Mouse (Mus musculus): ENCODE results near the gene Olfr685. TPM values are rescaled to one million over a fixed set of nuclear protein-coding genes. Genes with fewer than 3 reads are reported as not detected.

Gene Olfr685
- not detected in 2 replicates for polyA plus RNA-seq (2015; fragmentation: Nextera tagmentation; extraction: Ambion mirVana)

GRCm38 (mm10) chr7:105185912-105186311 is at the start of gene Olfr685:
TSS of gene Olfr685 (minus strand) at chr7:105186012.
- WGBS = 70% methylated on average over 1 of the region's 1 CpGs
- Histone ChIP-seq H3K36me3 (no peaks in the 10 kb centered on the region), H3K27me3 (replicated peaks) (no peaks in the 10 kb centered on the region), H3K9me3 (no peaks in the 10 kb centered on the region), H3K27ac (no peak within 1 kb of the TSS), H3K4me3 (replicated peaks) (no peak within 1 kb of the TSS), H3K4me2 (replicated peaks) (no peak within 1 kb of the TSS), H3K9ac (no peak within 1 kb of the TSS), H3K4me1 (replicated peaks) (no peaks in the 10 kb centered on the region)
- no peak for ATAC-seq

DNA sequence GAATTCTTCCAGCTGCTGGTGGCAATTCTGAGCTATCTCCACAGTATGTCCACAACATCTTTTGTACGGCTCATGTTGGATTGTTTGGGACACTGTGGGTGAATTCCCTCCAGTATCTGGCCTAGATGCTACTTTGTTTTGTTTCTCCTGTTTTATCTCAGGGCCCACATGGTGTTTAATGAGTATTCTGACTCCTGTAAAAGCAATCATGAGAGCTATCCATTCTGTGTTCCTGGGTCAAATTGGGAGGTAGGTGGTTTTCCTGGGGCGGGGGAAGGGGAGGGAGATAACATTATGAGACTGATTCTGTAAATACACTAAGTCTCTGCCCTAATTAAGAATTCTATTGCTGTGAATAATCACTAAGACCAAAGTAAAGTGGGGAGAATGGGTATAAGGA is 43.6 kb upstream of the Olfr685 start:
- Histone ChIP-seq H3K36me3 (no peaks in the 10 kb centered on the region), H3K27ac (no peak overlapping the region), H3K4me2 (replicated peaks) (no peak overlapping the region), H3K4me3 (replicated peaks) (no peak overlapping the region), H3K9ac (no peak overlapping the region), H3K9me3 (no peaks in the 10 kb centered on the region), H3K4me1 (replicated peaks) (no peaks in the 10 kb centered on the region), H3K27me3 (replicated peaks) (no peaks in the 10 kb centered on the region)
- 74% methylated on average over 2 of the region's 2 CpGs for WGBS
- ATAC-seq = no peak

- Histone ChIP-seq H3K4me3 (replicated peaks) (no peak overlapping the region), H3K9me3 (no peaks in the 10 kb centered on the region), H3K27ac (no peak overlapping the region), H3K36me3 (no peaks in the 10 kb centered on the region), H3K27me3 (replicated peaks) (no peaks in the 10 kb centered on the region), H3K4me1 (replicated peaks) (no peaks in the 10 kb centered on the region), H3K9ac (no peak overlapping the region), H3K4me2 (replicated peaks) (no peak overlapping the region)
- WGBS = 95% methylated on average over 1 of the region's 1 CpGs
- no peak for ATAC-seq
Measured at GRCm38 (mm10) chr7:105228138-105228537, 42.3 kb upstream of the Olfr685 start.

DNA sequence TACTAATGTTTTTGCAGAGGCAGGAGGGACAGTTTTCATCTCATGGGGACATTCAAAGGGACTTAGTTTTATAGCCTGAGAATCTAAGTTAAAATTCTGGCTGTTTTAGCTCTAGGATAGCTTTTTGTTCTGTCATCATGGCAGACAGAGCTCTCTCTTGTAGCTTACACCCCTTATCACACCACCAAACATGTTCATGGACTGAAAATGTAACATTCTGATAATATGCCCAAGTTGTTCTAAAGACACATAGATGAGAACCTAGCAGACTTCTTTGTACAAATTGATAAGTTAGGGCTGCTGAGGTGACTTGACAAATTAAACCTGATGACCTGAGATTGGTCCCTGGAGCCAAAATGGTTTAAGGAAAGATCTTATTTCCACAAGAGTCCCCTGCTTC is 40.9 kb upstream of the Olfr685 start:
- Histone ChIP-seq H3K27me3 (replicated peaks) (no peaks in the 10 kb centered on the region), H3K4me2 (replicated peaks) (no peak overlapping the region), H3K4me1 (replicated peaks) (no peaks in the 10 kb centered on the region), H3K27ac (no peak overlapping the region), H3K9me3 (no peaks in the 10 kb centered on the region), H3K4me3 (replicated peaks) (no peak overlapping the region), H3K9ac (no peak overlapping the region), H3K36me3 (no peaks in the 10 kb centered on the region)
- no peak for ATAC-seq

GRCm38 (mm10) chr7:105226072-105226471 is 40.3 kb upstream of the Olfr685 start:
- ATAC-seq = no peak
- Histone ChIP-seq H3K9me3 (no peaks in the 10 kb centered on the region), H3K27me3 (replicated peaks) (no peaks in the 10 kb centered on the region), H3K36me3 (no peaks in the 10 kb centered on the region), H3K9ac (no peak overlapping the region), H3K4me1 (replicated peaks) (no peaks in the 10 kb centered on the region), H3K4me2 (replicated peaks) (no peak overlapping the region), H3K27ac (no peak overlapping the region), H3K4me3 (replicated peaks) (no peak overlapping the region)

- Histone ChIP-seq H3K4me2 (replicated peaks) (no peak overlapping the region), H3K4me3 (replicated peaks) (no peak overlapping the region), H3K9ac (no peak overlapping the region), H3K4me1 (replicated peaks) (no peaks in the 10 kb centered on the region), H3K9me3 (no peaks in the 10 kb centered on the region), H3K27ac (no peak overlapping the region), H3K27me3 (replicated peaks) (no peaks in the 10 kb centered on the region), H3K36me3 (no peaks in the 10 kb centered on the region)
- no peak for ATAC-seq
- WGBS = 67% methylated on average over 4 of the region's 4 CpGs
Measured at GRCm38 (mm10) chr7:105218281-105218680, 32.5 kb upstream of the Olfr685 start.

GRCm38 (mm10) chr7:105214761-105215160 is 28.9 kb upstream of the Olfr685 start:
- Histone ChIP-seq H3K27me3 (replicated peaks) (no peaks in the 10 kb centered on the region), H3K4me2 (replicated peaks) (no peak overlapping the region), H3K36me3 (no peaks in the 10 kb centered on the region), H3K9me3 (no peaks in the 10 kb centered on the region), H3K4me1 (replicated peaks) (no peaks in the 10 kb centered on the region), H3K4me3 (replicated peaks) (no peak overlapping the region), H3K27ac (no peak overlapping the region), H3K9ac (no peak overlapping the region)
- no peak for ATAC-seq
- 60% methylated on average over 1 of the region's 1 CpGs for WGBS

DNA sequence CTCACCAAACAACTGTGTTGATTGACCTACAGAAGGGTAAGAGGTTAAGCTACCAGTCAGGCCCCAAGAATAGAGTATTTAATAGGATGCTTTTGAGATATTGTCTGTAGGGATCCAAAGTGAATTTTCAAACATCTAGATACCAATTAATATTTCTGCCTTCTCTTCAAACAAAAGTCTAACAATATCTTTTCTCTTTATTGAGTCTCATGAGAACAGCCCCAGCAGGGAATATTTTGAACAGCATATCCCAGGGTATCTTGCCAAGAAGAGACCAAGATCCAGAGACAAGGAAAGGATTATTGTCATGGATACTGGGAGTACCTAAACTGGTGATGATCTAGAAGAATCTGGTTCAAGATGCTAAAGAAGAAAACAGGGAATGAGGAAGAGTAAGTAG is 21.6 kb upstream of the Olfr685 start, which contains the start of gene Olfr686:
Gene Olfr686, minus strand, starts transcription at position 101 of the 400 bp plus-strand sequence.
- Histone ChIP-seq H3K27ac (no peak within 1 kb of the TSS), H3K27me3 (replicated peaks) (no peaks in the 10 kb centered on the region), H3K4me2 (replicated peaks) (no peak within 1 kb of the TSS), H3K9ac (no peak within 1 kb of the TSS), H3K4me3 (replicated peaks) (no peak within 1 kb of the TSS), H3K9me3 (no peaks in the 10 kb centered on the region), H3K36me3 (no peaks in the 10 kb centered on the region), H3K4me1 (replicated peaks) (no peaks in the 10 kb centered on the region)
- ATAC-seq = no peak

DNA sequence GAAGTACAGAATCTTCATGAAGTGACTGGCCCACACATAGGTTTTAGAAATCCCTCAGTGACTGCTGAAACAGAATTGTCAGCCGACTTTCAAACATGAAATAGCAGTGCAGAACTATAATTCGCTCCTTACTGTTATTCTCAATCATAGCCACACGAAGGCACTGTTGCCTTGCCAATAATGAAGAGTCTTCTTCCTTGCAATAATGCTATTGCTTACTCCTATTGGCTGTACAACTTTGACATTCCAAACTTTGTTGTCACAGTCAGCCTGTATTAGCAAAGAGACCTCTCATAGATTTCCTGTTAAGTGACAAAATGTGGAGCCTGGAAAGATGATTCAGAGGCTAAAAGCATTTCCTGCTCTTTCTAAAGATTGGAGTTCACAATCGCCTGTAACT is 15.0 kb downstream of the Olfr685 start:
- no peak overlapping the region for H3K4me2 ChIP-seq (replicated peaks)
- WGBS = 49% methylated on average over 4 of the region's 4 CpGs
- H3K36me3 ChIP-seq = no peaks in the 10 kb centered on the region
- H3K27me3 ChIP-seq (replicated peaks) = no peaks in the 10 kb centered on the region
- ATAC-seq = no peak
- H3K4me3 ChIP-seq (replicated peaks) = no peak overlapping the region
- H3K27ac ChIP-seq = no peak overlapping the region
- no peaks in the 10 kb centered on the region for H3K9me3 ChIP-seq
- no peaks in the 10 kb centered on the region for H3K4me1 ChIP-seq (replicated peaks)
- H3K9ac ChIP-seq = no peak overlapping the region

- H3K9me3 ChIP-seq = no peaks in the 10 kb centered on the region
- no peak for ATAC-seq
- no peaks in the 10 kb centered on the region for H3K4me1 ChIP-seq (replicated peaks)
- WGBS = 76% methylated on average over 1 of the region's 1 CpGs
- no peaks in the 10 kb centered on the region for H3K27me3 ChIP-seq (replicated peaks)
- no peaks in the 10 kb centered on the region for H3K36me3 ChIP-seq
- H3K4me3 ChIP-seq (replicated peaks) = no peak within 1 kb of the TSS
- H3K27ac ChIP-seq = no peak within 1 kb of the TSS
- H3K9ac ChIP-seq = no peak within 1 kb of the TSS
- no peak within 1 kb of the TSS for H3K4me2 ChIP-seq (replicated peaks)
Measured at GRCm38 (mm10) chr7:105163553-105163952, 22.3 kb downstream of the Olfr685 start, which contains the start of gene Olfr684. TSS of gene Olfr684 (minus strand) at chr7:105163653.

DNA sequence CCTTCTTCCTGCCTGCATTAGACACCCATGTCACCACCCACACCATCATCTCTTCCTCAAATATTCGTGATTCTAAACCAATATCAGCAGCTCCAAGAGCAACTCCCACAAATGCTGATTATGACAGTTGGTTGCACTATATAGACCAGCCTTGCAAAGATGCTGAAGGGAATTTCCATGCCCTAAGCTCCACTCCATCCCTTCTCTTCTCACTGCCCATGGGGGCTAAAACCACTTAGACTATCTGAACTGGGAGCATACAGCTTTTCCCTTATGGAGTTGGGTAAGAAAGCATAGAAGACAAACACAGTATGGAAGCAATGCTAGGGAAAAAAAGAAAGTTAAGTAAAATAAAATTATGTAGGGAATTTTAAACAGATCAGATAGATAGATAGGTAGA is 38.9 kb downstream of the Olfr685 start, which contains the start of gene Olfr683:
Gene Olfr683, minus strand, starts transcription at position 101 of the 400 bp plus-strand sequence.
- ATAC-seq = no peak
- no peak within 1 kb of the TSS for H3K9ac ChIP-seq
- no peaks in the 10 kb centered on the region for H3K27me3 ChIP-seq (replicated peaks)
- H3K36me3 ChIP-seq = no peaks in the 10 kb centered on the region
- H3K4me2 ChIP-seq (replicated peaks) = no peak within 1 kb of the TSS
- 69% methylated on average over 1 of the region's 1 CpGs for WGBS
- no peaks in the 10 kb centered on the region for H3K9me3 ChIP-seq
- no peaks in the 10 kb centered on the region for H3K4me1 ChIP-seq (replicated peaks)
- no peak within 1 kb of the TSS for H3K4me3 ChIP-seq (replicated peaks)
- H3K27ac ChIP-seq = no peak within 1 kb of the TSS

DNA sequence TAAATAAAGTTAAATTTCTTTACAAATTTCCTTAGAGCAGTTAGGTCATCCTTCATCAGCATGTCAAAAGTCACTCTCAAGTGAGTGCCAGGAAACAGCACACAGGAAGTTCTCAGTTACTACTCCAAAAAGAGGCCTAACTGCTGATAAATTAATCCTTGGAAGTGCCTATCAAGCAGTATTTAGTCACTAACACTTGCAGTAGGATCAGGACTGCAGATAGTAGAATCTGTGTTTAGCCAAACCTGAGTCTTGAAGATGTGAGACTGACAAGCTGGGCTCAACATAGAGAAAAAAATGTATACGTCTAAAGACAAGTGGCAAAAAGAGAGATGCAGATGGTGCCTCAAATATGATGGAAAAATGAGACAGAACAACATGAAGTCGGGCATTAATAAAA is 44.5 kb downstream of the Olfr685 start:
- H3K27ac ChIP-seq = no peak overlapping the region
- H3K27me3 ChIP-seq (replicated peaks) = no peaks in the 10 kb centered on the region
- no peak overlapping the region for H3K4me3 ChIP-seq (replicated peaks)
- H3K9ac ChIP-seq = no peak overlapping the region
- no peaks in the 10 kb centered on the region for H3K4me1 ChIP-seq (replicated peaks)
- 61% methylated on average over 2 of the region's 2 CpGs for WGBS
- no peaks in the 10 kb centered on the region for H3K9me3 ChIP-seq
- no peak for ATAC-seq
- no peaks in the 10 kb centered on the region for H3K36me3 ChIP-seq
- no peak overlapping the region for H3K4me2 ChIP-seq (replicated peaks)
